Mouse (Mus musculus): ENCODE measurements around the gene Olah. TPM values are rescaled to one million over a fixed set of nuclear protein-coding genes. Genes with fewer than 3 reads are reported as not detected.
A peak's percentile ranks its signal among the peaks of the same experiment; 100 is the strongest.

Olah gene
- polyA plus RNA-seq, 1 experiment from 2014 or later, result not detected

DNA sequence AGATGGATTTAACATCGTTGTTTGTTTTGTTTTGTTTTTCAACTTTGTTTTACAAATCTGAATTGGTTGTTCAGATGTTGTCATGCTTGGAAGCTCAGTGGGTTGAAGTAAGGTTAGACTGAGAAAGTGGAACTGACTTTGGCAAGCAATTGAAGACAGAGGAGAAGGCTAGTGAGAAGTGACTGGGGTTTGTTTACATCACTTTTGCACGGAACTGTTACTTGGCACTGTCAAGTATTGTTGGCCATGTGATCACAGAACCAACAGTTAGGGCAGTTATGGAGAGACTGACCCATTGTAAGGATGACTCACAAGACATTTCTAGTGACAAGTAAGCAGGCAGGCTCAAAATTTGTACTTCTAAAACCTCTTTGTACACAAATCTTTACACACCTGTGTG is 73.9 kb downstream of the Olah start:
- H3K4me3 ChIP-seq (replicated peaks), result no peak overlapping the region
- no peaks in the 10 kb centered on the region for H3K27me3 ChIP-seq
- H3K27ac ChIP-seq (replicated peaks), result no peak overlapping the region
- no peak for ATAC-seq (ENCODE audit: insufficient read depth)
- no peak overlapping the region for H3K4me2 ChIP-seq
- H3K9me3 ChIP-seq (replicated peaks), result no peaks in the 10 kb centered on the region
- peaks cover 57% of the 10 kb centered on the region for H3K36me3 ChIP-seq (replicated peaks)
- H3K4me1 ChIP-seq (replicated peaks), result no peaks in the 10 kb centered on the region
- no peak overlapping the region for H3K9ac ChIP-seq
- 72% methylated on average over 2 of the region's 2 CpGs for WGBS (ENCODE audit: insufficient replicate concordance)

DNA sequence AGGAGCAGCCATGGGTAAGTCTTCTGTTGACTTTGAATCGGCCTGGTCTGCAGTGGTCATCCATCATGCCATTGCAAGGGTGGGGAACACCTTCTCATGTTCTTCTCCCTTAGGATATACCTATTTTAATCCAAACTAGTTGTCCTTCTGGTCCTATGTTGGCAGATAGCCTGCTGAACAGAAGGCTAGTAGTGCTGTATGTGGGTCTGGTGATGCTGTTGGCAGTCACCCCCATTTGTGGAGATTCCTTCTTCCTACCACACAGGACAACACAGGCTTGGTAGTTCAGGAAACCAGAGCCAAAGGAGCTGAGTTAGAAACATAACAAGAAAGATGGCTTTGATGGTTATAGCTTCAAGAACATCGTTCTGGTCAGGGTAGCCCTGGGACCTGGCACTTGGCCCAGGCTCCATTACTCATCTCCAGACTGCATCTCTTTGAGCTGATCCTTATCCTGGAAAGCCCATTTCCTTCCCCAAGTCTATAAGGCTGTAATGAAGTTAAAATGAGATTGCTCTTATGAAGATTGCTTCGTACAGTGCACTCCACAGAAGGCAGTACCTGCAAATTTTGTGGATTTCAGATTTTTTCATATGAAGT is 91.5 kb downstream of the Olah start:
- Histone ChIP-seq H3K27ac (replicated peaks) (no peak overlapping the region), H3K9me3 (replicated peaks) (no peaks in the 10 kb centered on the region), H3K4me3 (replicated peaks) (no peak overlapping the region), H3K4me1 (replicated peaks) (no peaks in the 10 kb centered on the region), H3K36me3 (replicated peaks) (peaks cover 15% of the 10 kb centered on the region), H3K27me3 (no peaks in the 10 kb centered on the region), H3K9ac (no peak overlapping the region), H3K4me2 (no peak overlapping the region)
- 66% methylated on average over 3 of the region's 3 CpGs for WGBS (ENCODE audit: insufficient replicate concordance)
- no peak for ATAC-seq (ENCODE audit: insufficient read depth)

DNA sequence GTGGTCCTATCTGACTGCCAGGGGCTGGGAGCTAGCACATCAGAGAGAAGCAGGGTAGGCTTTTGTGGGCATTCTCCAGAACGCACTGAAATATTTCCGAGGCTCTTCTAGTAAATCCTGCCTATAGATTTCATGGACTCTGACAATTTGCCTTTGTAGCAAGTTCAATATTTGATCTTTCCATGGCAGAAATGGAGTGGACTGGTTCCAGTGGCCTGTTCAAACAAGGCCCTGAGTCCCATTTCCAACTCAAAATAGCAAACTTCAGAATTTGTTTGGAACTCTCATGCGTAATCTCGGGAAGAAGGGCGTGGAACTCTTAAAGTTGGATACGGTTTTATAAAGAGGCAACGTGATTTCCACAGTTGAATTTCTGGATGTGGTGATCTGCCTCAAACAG is 101.2 kb downstream of the Olah start:
- H3K27ac ChIP-seq (replicated peaks), result peak overlapping the region; percentile 15; the same call in 1 of the 2 replicates

DNA sequence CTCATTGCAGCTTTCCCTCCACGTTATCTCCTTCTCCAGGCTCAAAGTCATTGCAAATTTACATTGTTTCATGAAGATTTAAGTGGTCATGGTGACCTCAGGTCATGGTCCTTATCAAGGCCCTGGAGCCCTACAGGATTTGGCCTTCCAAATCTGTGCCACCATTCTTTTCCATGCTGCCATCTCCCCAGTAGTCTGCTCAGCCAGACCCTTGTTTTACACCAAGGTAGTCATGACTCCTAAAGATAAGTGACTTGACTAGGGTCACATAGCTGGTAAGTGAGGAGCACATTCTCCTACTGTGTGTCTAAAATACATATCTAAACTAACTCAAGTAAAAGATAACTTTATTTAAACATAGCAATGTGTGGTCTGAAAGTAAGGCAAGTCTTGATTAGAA is 104.8 kb downstream of the Olah start:
- Histone ChIP-seq H3K36me3 (replicated peaks) (no peaks in the 10 kb centered on the region), H3K4me3 (replicated peaks) (no peak overlapping the region), H3K4me1 (replicated peaks) (no peaks in the 10 kb centered on the region; the same call in 1 of the 2 replicates), H3K27ac (replicated peaks) (no peak overlapping the region), H3K9ac (no peak overlapping the region), H3K4me2 (no peak overlapping the region), H3K27me3 (no peaks in the 10 kb centered on the region), H3K9me3 (replicated peaks) (no peaks in the 10 kb centered on the region)
- no peak for ATAC-seq (ENCODE audit: insufficient read depth)
- WGBS (ENCODE audit: insufficient replicate concordance), result 72% methylated on average over 1 of the region's 1 CpGs

More for the DNA sequence above, 101.2 kb downstream of the Olah start:
- Histone ChIP-seq H3K4me1 (replicated peaks) (no peaks in the 10 kb centered on the region; the same call in 1 of the 2 replicates), H3K27me3 (no peaks in the 10 kb centered on the region), H3K36me3 (replicated peaks) (no peaks in the 10 kb centered on the region), H3K9me3 (replicated peaks) (no peaks in the 10 kb centered on the region), H3K4me3 (replicated peaks) (no peak overlapping the region), H3K9ac (no peak overlapping the region), H3K4me2 (no peak overlapping the region)
- no peak for ATAC-seq (ENCODE audit: insufficient read depth)
- WGBS (ENCODE audit: insufficient replicate concordance), result 74% methylated on average over 7 of the region's 7 CpGs

Other genes starting within 250 kb of the Olah start
- gene Nmt2, start 113.0 kb downstream of the Olah start, polyA plus RNA-seq (2015; fragmentation: Nextera tagmentation; extraction: Ambion mirVana), result 13.2 and 14.2 TPM in 2 replicates
- gene Rpp38, start 64.6 kb downstream of the Olah start, polyA plus RNA-seq (2015; fragmentation: Nextera tagmentation; extraction: Ambion mirVana), result 6.7 and 7.2 TPM in 2 replicates
- gene Acbd7, start 61.0 kb downstream of the Olah start, polyA plus RNA-seq (2015; fragmentation: Nextera tagmentation; extraction: Ambion mirVana), result 0.32 and 0.66 TPM in 2 replicates
- 0.26 TPM in 1 of 2 replicates, not detected in the other for gene Meig1, start 25.4 kb upstream of the Olah start, polyA plus RNA-seq (2015; fragmentation: Nextera tagmentation; extraction: Ambion mirVana)
- 4.3 and 4.9 TPM in 2 replicates for gene Dclre1c, start 26.9 kb upstream of the Olah start, polyA plus RNA-seq (2015; fragmentation: Nextera tagmentation; extraction: Ambion mirVana)
- 5.0 and 5.8 TPM in 2 replicates for gene Suv39h2, start 77.8 kb upstream of the Olah start, polyA plus RNA-seq (2015; fragmentation: Nextera tagmentation; extraction: Ambion mirVana)
- gene Gm45902, start 115.6 kb upstream of the Olah start, polyA plus RNA-seq (2015; fragmentation: Nextera tagmentation; extraction: Ambion mirVana), result 1.6 and 1.7 TPM in 2 replicates
- gene Hspa14, start 115.6 kb upstream of the Olah start, polyA plus RNA-seq (2015; fragmentation: Nextera tagmentation; extraction: Ambion mirVana), result 65.2 and 66.0 TPM in 2 replicates
- 0.08 and 0.15 TPM in 2 replicates for gene Cdnf, start 115.8 kb upstream of the Olah start, polyA plus RNA-seq (2015; fragmentation: Nextera tagmentation; extraction: Ambion mirVana)
- gene Fam107b, start 173.3 kb upstream of the Olah start, polyA plus RNA-seq (2015; fragmentation: Nextera tagmentation; extraction: Ambion mirVana), result 18.3 and 20.1 TPM in 2 replicates